Mouse (Mus musculus) urinary bladder, postnatal 4 days (tissue): ENCODE measurements at regions not wholly inside any gene's neighbourhood (a gene's known extent, or its start where the extent isn't known, plus 50 kb on each side); places are given as distances from the start of the nearest gene placed in this dataset.

ENCODE experiments used
- DNase-seq, 2 experiments: peaks; one replicate each; pipeline ENCODE4 v3.0.0; 2021 to 2022; ENCODE audit warnings: low spot score in 2 of 2

GRCm38 (mm10) chr6:31659901-31660300, 96.1 kb upstream of the Podxl start:
- DNase-seq, result no peak

GRCm38 (mm10) chr6:31658447-31659199, 94.8 kb upstream of the Podxl start:
- DNase-seq, result no peak

GRCm38 (mm10) chr6:31650791-31651476, 87.2 kb upstream of the Podxl start:
- no peak for DNase-seq

GRCm38 (mm10) chr6:31645261-31645660, 81.5 kb upstream of the Podxl start:
- no peak for DNase-seq

- DNase-seq, result no peak
These were observed 80.7 kb upstream of the Podxl start for GRCm38 (mm10) chr6:31644504-31644903.

- no peak for DNase-seq
These were observed 78.7 kb upstream of the Podxl start for GRCm38 (mm10) chr6:31642451-31642942.

GRCm38 (mm10) chr6:31640745-31641144, 77.0 kb upstream of the Podxl start:
- no peak for DNase-seq

- peak in 1 of 2 experiments; percentile 68 for DNase-seq
These were observed 75.7 kb upstream of the Podxl start for GRCm38 (mm10) chr6:31639460-31639859.

GRCm38 (mm10) chr6:31638434-31639220, 74.8 kb upstream of the Podxl start:
- DNase-seq, result no peak

GRCm38 (mm10) chr6:31637371-31638052, 73.7 kb upstream of the Podxl start:
- no peak for DNase-seq

GRCm38 (mm10) chr6:31636954-31637353, 73.2 kb upstream of the Podxl start:
- no peak for DNase-seq

GRCm38 (mm10) chr6:31632485-31632884, 68.7 kb upstream of the Podxl start:
- DNase-seq, result no peak

- no peak for DNase-seq
These were observed 66.2 kb upstream of the Podxl start for GRCm38 (mm10) chr6:31630009-31630408.

- no peak for DNase-seq
These were observed 64.1 kb upstream of the Podxl start for GRCm38 (mm10) chr6:31627912-31628311.

- no peak for DNase-seq
These were observed 61.3 kb upstream of the Podxl start for GRCm38 (mm10) chr6:31625055-31625454.

- DNase-seq, result no peak
These were observed 60.6 kb upstream of the Podxl start for GRCm38 (mm10) chr6:31624374-31624773.

GRCm38 (mm10) chr6:31621023-31621422, 57.2 kb upstream of the Podxl start:
- DNase-seq, result no peak

GRCm38 (mm10) chr6:31618852-31619251, 55.1 kb upstream of the Podxl start:
- no peak for DNase-seq

GRCm38 (mm10) chr6:31617341-31617740, 53.6 kb upstream of the Podxl start:
- no peak for DNase-seq

- no peak for DNase-seq
These were observed 51.7 kb upstream of the Podxl start for GRCm38 (mm10) chr6:31615426-31615970.

- no peak for DNase-seq
These were observed 50.8 kb upstream of the Podxl start for GRCm38 (mm10) chr6:31614563-31614962.
